Comparison of ENCODE assay signal across 8 mouse cellular contexts in the genomic region with DNA sequence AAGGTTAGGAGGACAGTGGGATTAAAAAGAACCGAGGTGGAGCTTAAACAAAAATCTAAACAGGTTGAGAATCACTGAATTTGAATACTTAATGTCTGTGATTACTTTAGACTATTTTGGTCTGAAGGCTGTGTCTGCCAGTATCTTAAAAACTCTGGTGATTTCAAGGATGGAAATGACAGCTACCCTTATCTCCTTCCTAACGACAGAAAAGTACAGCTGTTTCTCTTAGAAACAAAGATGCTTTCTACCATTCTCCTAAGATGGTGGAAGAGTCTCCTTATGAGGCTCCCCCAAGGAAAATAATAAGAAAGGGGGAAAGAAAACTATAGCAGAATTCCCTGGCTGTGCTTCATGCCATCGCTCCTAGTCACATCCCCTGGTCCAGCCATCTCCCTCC. TPM values are rescaled to one million over a fixed set of nuclear protein-coding genes. Genes with fewer than 3 reads are reported as not detected.
DNase-seq lines count a peak whose midpoint lies in the region; ATAC-seq and TF ChIP-seq lines count a peak whose summit lies in the region.

No protein-coding gene starts in this region.

- H3K27ac ChIP-seq in gastrocnemius, adult 2 months, result peak overlapping the region; percentile 96
- H3K27ac ChIP-seq in thymus, adult 2 months (ENCODE audit: control insufficient read depth, insufficient read depth, low read length), result peak overlapping the region; percentile 18; the same call in 1 of the 2 replicates
- H3K27ac ChIP-seq in liver, embryonic 11.5 days (ENCODE audit: low read depth, low read length), result peak overlapping the region; percentile 88

- ATAC-seq in liver, embryonic 11.5 days (replicated peaks; ENCODE audit: low FRiP score), result no peak

- WGBS in thymus, adult 2 months, result 9% methylated on average over 3 of the region's 3 CpGs
- WGBS in liver, embryonic 11.5 days, result 5% methylated on average over 3 of the region's 3 CpGs

- peak overlapping the region; percentile 85 for H3K4me2 ChIP-seq in liver, embryonic 11.5 days

- peak overlapping the region; percentile 90 for H3K9ac ChIP-seq in liver, embryonic 11.5 days (ENCODE audit: low read depth, low read length)

- intact Hi-C loops in gastrocnemius, adult 2 months (cut with DNase I), result no loop called here

- no peaks in the 10 kb centered on the region for H3K27me3 ChIP-seq in thymus, adult 2 months (ENCODE audit: control insufficient read depth, insufficient read depth, low read length)
- no peaks in the 10 kb centered on the region for H3K27me3 ChIP-seq in liver, embryonic 11.5 days (replicated peaks; ENCODE audit: control insufficient read depth, insufficient read depth, low read length)

- no peaks in the 10 kb centered on the region; the same call in 1 of the 2 replicates for H3K4me1 ChIP-seq in thymus, adult 2 months (replicated peaks; ENCODE audit: control insufficient read depth, insufficient read depth, low read length)
- peaks cover 9% of the 10 kb centered on the region; the same call in 1 of the 2 replicates for H3K4me1 ChIP-seq in liver, embryonic 11.5 days (replicated peaks; ENCODE audit: control insufficient read depth, insufficient read depth, low read length)

- peak overlapping the region; percentile 96 for H3K4me3 ChIP-seq in gastrocnemius, adult 2 months
- H3K4me3 ChIP-seq in thymus, adult 2 months (ENCODE audit: control insufficient read depth, insufficient read depth, low read length), result peak overlapping the region; percentile 91
- H3K4me3 ChIP-seq in liver, embryonic 11.5 days (ENCODE audit: low read depth, low read length), result peak overlapping the region; percentile 96

- TF ChIP-seq CTCF in gastrocnemius, adult 2 months (IDR thresholded peaks at IDR 0.05), result no peak
- no peak for TF ChIP-seq CTCF in thymus, adult 2 months (IDR thresholded peaks at IDR 0.05; ENCODE audit: borderline replicate concordance, control insufficient read depth, extremely low read depth, insufficient read depth, low read length, poor library complexity)

- no peaks in the 10 kb centered on the region for H3K9me3 ChIP-seq in liver, embryonic 11.5 days (ENCODE audit: control insufficient read depth, low read length)

- TF ChIP-seq POLR2A in thymus, adult 2 months (IDR thresholded peaks at IDR 0.05; ENCODE audit: control insufficient read depth, extremely low read depth, insufficient read depth, low read length, poor library complexity), result no peak

- H3K36me3 ChIP-seq in thymus, adult 2 months (ENCODE audit: control insufficient read depth, insufficient read depth, low read length), result no peaks in the 10 kb centered on the region
- no peaks in the 10 kb centered on the region for H3K36me3 ChIP-seq in liver, embryonic 11.5 days (ENCODE audit: control insufficient read depth, insufficient read depth, low read length)

- DNase-seq in gastrocnemius, adult 2 months, result no peak
- DNase-seq in gastrocnemius, postnatal 10 days, result no peak
- no peak for DNase-seq in thymus, adult 2 months
- DNase-seq in thymus, postnatal 25 days, result no peak
- DNase-seq in liver, embryonic 11.5 days (ENCODE audit: low spot score), result no peak
- DNase-seq in adrenal gland, adult 8-10 months, result no peak
- DNase-seq in ovary, postnatal 14 days (ENCODE audit: low spot score), result no peak
- DNase-seq in spleen, postnatal 36 days (ENCODE audit: low spot score in 2 of 2), result no peak

RNA-seq across cellular contexts. Expression of a gene that starts 0.8 kb away (rescaled TPM):
- total RNA-seq in gastrocnemius, adult 2 months (2021), result 10 to 100 TPM; 36.0 to 46.3 TPM
- total RNA-seq in gastrocnemius, postnatal 10 days (2021), result 10 to 100 TPM; 33.2 to 42.5 TPM
- 13.8 and 14.8 TPM in 2 replicates for polyA plus RNA-seq in thymus, adult 2 months (2012; rRNA removed)
- polyA plus RNA-seq in liver, embryonic 11.5 days (2014; fragmentation: Nextera tagmentation; extraction: Ambion mirVana), result 7.2 and 8.8 TPM in 2 replicates
- 10 to 100 TPM; 35.5 to 62.9 (median 52.4) TPM for total RNA-seq in adrenal gland, adult 8-10 months (2022)

RNA-seq across cellular contexts. Expression of a gene that starts 21.0 kb away (rescaled TPM):
- 1 to 10 TPM; 4.6 to 5.7 TPM for total RNA-seq in gastrocnemius, adult 2 months (2021)
- 1 to 10 TPM; 2.5 to 4.4 TPM for total RNA-seq in gastrocnemius, postnatal 10 days (2021)
- polyA plus RNA-seq in thymus, adult 2 months (2012; rRNA removed), result 4.6 and 5.0 TPM in 2 replicates
- 7.6 and 7.7 TPM in 2 replicates for polyA plus RNA-seq in liver, embryonic 11.5 days (2014; fragmentation: Nextera tagmentation; extraction: Ambion mirVana)
- 10 to 100 TPM in 3 of 4 experiments, 1 to 10 TPM in 1; 7.6 to 12.3 (median 11.3) TPM for total RNA-seq in adrenal gland, adult 8-10 months (2022)

RNA-seq across cellular contexts. Expression of a gene that starts 21.1 kb away (rescaled TPM):
- 1 to 10 TPM; 3.4 to 4.0 TPM for total RNA-seq in gastrocnemius, adult 2 months (2021)
- 1 to 10 TPM; 4.4 to 4.7 TPM for total RNA-seq in gastrocnemius, postnatal 10 days (2021)
- 3.3 and 3.6 TPM in 2 replicates for polyA plus RNA-seq in thymus, adult 2 months (2012; rRNA removed)
- polyA plus RNA-seq in liver, embryonic 11.5 days (2014; fragmentation: Nextera tagmentation; extraction: Ambion mirVana), result 4.0 and 4.4 TPM in 2 replicates
- 10 to 100 TPM; 15.4 to 17.6 (median 16.7) TPM for total RNA-seq in adrenal gland, adult 8-10 months (2022)

RNA-seq across cellular contexts. Expression of a gene that starts 21.2 kb away (rescaled TPM):
- total RNA-seq in gastrocnemius, adult 2 months (2021), result 10 to 100 TPM; 33.9 to 34.5 TPM
- total RNA-seq in gastrocnemius, postnatal 10 days (2021), result 10 to 100 TPM; 32.5 to 40.7 TPM
- 10.6 and 11.3 TPM in 2 replicates for polyA plus RNA-seq in thymus, adult 2 months (2012; rRNA removed)
- 20.3 and 20.4 TPM in 2 replicates for polyA plus RNA-seq in liver, embryonic 11.5 days (2014; fragmentation: Nextera tagmentation; extraction: Ambion mirVana)
- total RNA-seq in adrenal gland, adult 8-10 months (2022), result 10 to 100 TPM; 59.7 to 90.2 (median 74.4) TPM

Comparison
In these comparisons a context has a peak if more than half of its experiments do, and no peak if none do; other contexts are left out.
1. H3K27ac ChIP-seq: peak in every context shown above with its lines; median percentile 96 in gastrocnemius, adult 2 months; 88 in liver, embryonic 11.5 days; 18 in thymus, adult 2 months.